In genomic region chr7:141324686-141325085, GRCm38 (mm10) we compare ENCODE assay signal across 15 mouse cellular contexts. TPM values are rescaled to one million over a fixed set of nuclear protein-coding genes. Genes with fewer than 3 reads are reported as not detected.
DNase-seq lines count a peak whose midpoint lies in the region; ATAC-seq and TF ChIP-seq lines count a peak whose summit lies in the region.
"Had no signal": no experiment of that assay in that cellular context is flagged by ENCODE, and none has a peak within 500 bp of the region (broad histone marks: within the 10 kb centered on the region; RNA-seq: fewer than 3 reads in every experiment).

No protein-coding gene starts in this region.

- intact Hi-C loops in gastrocnemius, postnatal 14 days (cut with DNase I; ENCODE audit: low total_unique reads) = no loop called here

- no peak for DNase-seq in midbrain, embryonic 11.5 days (ENCODE audit: low spot score, missing footprints)
- no peak for DNase-seq in hindbrain, postnatal 0 days (ENCODE audit: low spot score)
- no peak for DNase-seq in gastrocnemius, postnatal 14 days
- DNase-seq: adrenal gland, postnatal 14 days; layer of hippocampus, adult 9-11 months; lung, postnatal 14 days; spleen, adult 18-20 months had no signal

- no peak for TF ChIP-seq CTCF in hindbrain, postnatal 0 days (IDR thresholded peaks at IDR 0.05; ENCODE audit: low read depth)

- peaks cover 29% of the 10 kb centered on the region for H3K4me1 ChIP-seq in hindbrain, embryonic 12.5 days
- peaks cover 24% of the 10 kb centered on the region for H3K4me1 ChIP-seq in hindbrain, embryonic 16.5 days (ENCODE audit: control insufficient read depth, insufficient read depth, low read depth, low read length)
- H3K4me1 ChIP-seq in midbrain, embryonic 13.5 days (replicated peaks) = peaks cover 36% of the 10 kb centered on the region
- H3K4me1 ChIP-seq in midbrain, embryonic 11.5 days (ENCODE audit: control insufficient read depth, insufficient read depth, low read length) = peaks cover 24% of the 10 kb centered on the region
- H3K4me1 ChIP-seq in hindbrain, postnatal 0 days (ENCODE audit: insufficient read depth, low read length) = peaks cover 24% of the 10 kb centered on the region
- peaks cover 24% of the 10 kb centered on the region for H3K4me1 ChIP-seq in neural tube, embryonic 12.5 days

- H3K9me3 ChIP-seq in hindbrain, embryonic 12.5 days (replicated peaks) = no peaks in the 10 kb centered on the region
- H3K9me3 ChIP-seq in hindbrain, embryonic 16.5 days (ENCODE audit: control insufficient read depth, low read length) = no peaks in the 10 kb centered on the region
- H3K9me3 ChIP-seq in midbrain, embryonic 13.5 days = no peaks in the 10 kb centered on the region
- no peaks in the 10 kb centered on the region for H3K9me3 ChIP-seq in midbrain, embryonic 11.5 days (ENCODE audit: control insufficient read depth, low read length)
- no peaks in the 10 kb centered on the region for H3K9me3 ChIP-seq in hindbrain, postnatal 0 days (ENCODE audit: low read length)
- no peaks in the 10 kb centered on the region for H3K9me3 ChIP-seq in neural tube, embryonic 12.5 days
- H3K9me3 ChIP-seq: heart, embryonic 10.5 days had no signal

- no peaks in the 10 kb centered on the region for H3K27me3 ChIP-seq in hindbrain, embryonic 12.5 days
- H3K27me3 ChIP-seq in hindbrain, embryonic 16.5 days (replicated peaks; ENCODE audit: control insufficient read depth, insufficient read depth, low read length) = no peaks in the 10 kb centered on the region
- H3K27me3 ChIP-seq in midbrain, embryonic 13.5 days = no peaks in the 10 kb centered on the region
- H3K27me3 ChIP-seq in midbrain, embryonic 11.5 days (ENCODE audit: control insufficient read depth, insufficient read depth, low read length) = no peaks in the 10 kb centered on the region
- no peaks in the 10 kb centered on the region for H3K27me3 ChIP-seq in hindbrain, postnatal 0 days (ENCODE audit: insufficient read depth, low read length)
- H3K27me3 ChIP-seq in neural tube, embryonic 12.5 days (replicated peaks) = no peaks in the 10 kb centered on the region
- H3K27me3 ChIP-seq: CH12.LX had no signal

- no peak overlapping the region for H3K4me3 ChIP-seq in hindbrain, embryonic 12.5 days
- no peak overlapping the region for H3K4me3 ChIP-seq in hindbrain, embryonic 16.5 days (ENCODE audit: low read length)
- no peak overlapping the region for H3K4me3 ChIP-seq in midbrain, embryonic 13.5 days (replicated peaks)
- no peak overlapping the region for H3K4me3 ChIP-seq in midbrain, embryonic 11.5 days (ENCODE audit: low read depth, low read length)
- no peak overlapping the region for H3K4me3 ChIP-seq in hindbrain, postnatal 0 days (ENCODE audit: low read length)
- no peak overlapping the region for H3K4me3 ChIP-seq in neural tube, embryonic 12.5 days
- H3K4me3 ChIP-seq: heart, embryonic 10.5 days had no signal

- H3K36me3 ChIP-seq in hindbrain, embryonic 12.5 days = peaks cover 47% of the 10 kb centered on the region
- H3K36me3 ChIP-seq in hindbrain, embryonic 16.5 days (ENCODE audit: control insufficient read depth, insufficient read depth, low read length) = peaks cover 30% of the 10 kb centered on the region
- peaks cover 43% of the 10 kb centered on the region for H3K36me3 ChIP-seq in midbrain, embryonic 13.5 days
- peaks cover 19% of the 10 kb centered on the region for H3K36me3 ChIP-seq in midbrain, embryonic 11.5 days (ENCODE audit: control insufficient read depth, insufficient read depth, low read length)
- H3K36me3 ChIP-seq in hindbrain, postnatal 0 days (ENCODE audit: insufficient read depth, low read length) = peaks cover 38% of the 10 kb centered on the region
- H3K36me3 ChIP-seq in neural tube, embryonic 12.5 days = peaks cover 43% of the 10 kb centered on the region

- ATAC-seq in hindbrain, embryonic 12.5 days (ENCODE audit: low FRiP score) = no peak
- no peak for ATAC-seq in hindbrain, embryonic 16.5 days
- ATAC-seq in midbrain, embryonic 13.5 days = no peak
- ATAC-seq in midbrain, embryonic 11.5 days (ENCODE audit: low FRiP score) = no peak
- no peak for ATAC-seq in hindbrain, postnatal 0 days
- no peak for ATAC-seq in neural tube, embryonic 12.5 days (ENCODE audit: low FRiP score, low read depth)

- H3K9ac ChIP-seq in hindbrain, embryonic 12.5 days = no peak overlapping the region
- no peak overlapping the region for H3K9ac ChIP-seq in hindbrain, embryonic 16.5 days (ENCODE audit: low read depth, low read length)
- 0 out of 2 replicates have a peak overlapping the region, but pooled peaks have one; percentile 5 for H3K9ac ChIP-seq in midbrain, embryonic 13.5 days (replicated peaks)
- no peak overlapping the region for H3K9ac ChIP-seq in midbrain, embryonic 11.5 days (ENCODE audit: low read length)
- H3K9ac ChIP-seq in hindbrain, postnatal 0 days (replicated peaks; ENCODE audit: low read length) = peak overlapping the region; percentile 33; the same call in 1 of the 2 replicates
- H3K9ac ChIP-seq in neural tube, embryonic 12.5 days = no peak overlapping the region

- 0 out of 2 replicates have a peak overlapping the region, but pooled peaks have one; percentile 14 for H3K4me2 ChIP-seq in hindbrain, embryonic 12.5 days (replicated peaks)
- no peak overlapping the region for H3K4me2 ChIP-seq in hindbrain, embryonic 16.5 days (ENCODE audit: low read length)
- no peak overlapping the region for H3K4me2 ChIP-seq in midbrain, embryonic 13.5 days (replicated peaks)
- H3K4me2 ChIP-seq in midbrain, embryonic 11.5 days = no peak overlapping the region
- H3K4me2 ChIP-seq in hindbrain, postnatal 0 days (ENCODE audit: low read depth, low read length) = 0 out of 2 replicates have a peak overlapping the region, but pooled peaks have one; percentile 4
- 0 out of 2 replicates have a peak overlapping the region, but pooled peaks have one; percentile 20 for H3K4me2 ChIP-seq in neural tube, embryonic 12.5 days (replicated peaks)

- H3K27ac ChIP-seq in hindbrain, embryonic 12.5 days = no peak overlapping the region
- no peak overlapping the region for H3K27ac ChIP-seq in hindbrain, embryonic 16.5 days (ENCODE audit: low read depth, low read length)
- no peak overlapping the region for H3K27ac ChIP-seq in midbrain, embryonic 13.5 days
- no peak overlapping the region for H3K27ac ChIP-seq in midbrain, embryonic 11.5 days (ENCODE audit: low read depth, low read length)
- no peak overlapping the region for H3K27ac ChIP-seq in hindbrain, postnatal 0 days
- H3K27ac ChIP-seq in neural tube, embryonic 12.5 days = no peak overlapping the region
- H3K27ac ChIP-seq: heart, embryonic 10.5 days had no signal

- WGBS in hindbrain, embryonic 12.5 days = 97% methylated on average over 1 of the region's 1 CpGs
- 65% methylated on average over 1 of the region's 1 CpGs for WGBS in hindbrain, embryonic 16.5 days
- WGBS in midbrain, embryonic 13.5 days = 95% methylated on average over 1 of the region's 1 CpGs
- 78% methylated on average over 1 of the region's 1 CpGs for WGBS in midbrain, embryonic 11.5 days
- WGBS in hindbrain, postnatal 0 days = 66% methylated on average over 1 of the region's 1 CpGs
- 92% methylated on average over 1 of the region's 1 CpGs for WGBS in neural tube, embryonic 12.5 days

RNA-seq across cellular contexts. Expression of gene Deaf1, which starts 2.8 kb away (rescaled TPM):
- 96.5 and 96.6 TPM in 2 replicates for polyA plus RNA-seq in hindbrain, embryonic 12.5 days (2016; fragmentation: Nextera tagmentation; extraction: Ambion mirVana)
- polyA plus RNA-seq in hindbrain, embryonic 16.5 days (2015; fragmentation: Nextera tagmentation; extraction: Ambion mirVana) = 202 and 206 TPM in 2 replicates
- 140 and 148 TPM in 2 replicates for polyA plus RNA-seq in midbrain, embryonic 13.5 days (2015; fragmentation: Nextera tagmentation; extraction: Ambion mirVana)
- polyA plus RNA-seq in midbrain, embryonic 11.5 days (2014; fragmentation: Nextera tagmentation; extraction: Ambion mirVana) = 61.6 and 66.9 TPM in 2 replicates
- 218 and 220 TPM in 2 replicates for total RNA-seq in hindbrain, postnatal 0 days (2014; rRNA removed)
- 200 and 237 TPM in 2 replicates for polyA plus RNA-seq in hindbrain, postnatal 0 days (2015; fragmentation: Nextera tagmentation; extraction: Ambion mirVana)
- 98.9 and 108 TPM in 2 replicates for polyA plus RNA-seq in neural tube, embryonic 12.5 days (2016; fragmentation: Nextera tagmentation; extraction: Ambion mirVana)
- total RNA-seq in gastrocnemius, postnatal 14 days (2021) = 10 to 100 TPM; 15.5 to 18.9 TPM

RNA-seq across cellular contexts. Expression of gene Tmem80, which starts 2.9 kb away (rescaled TPM):
- polyA plus RNA-seq in hindbrain, embryonic 12.5 days (2016; fragmentation: Nextera tagmentation; extraction: Ambion mirVana) = 60.5 and 66.9 TPM in 2 replicates
- polyA plus RNA-seq in hindbrain, embryonic 16.5 days (2015; fragmentation: Nextera tagmentation; extraction: Ambion mirVana) = 48.2 and 52.2 TPM in 2 replicates
- polyA plus RNA-seq in midbrain, embryonic 13.5 days (2015; fragmentation: Nextera tagmentation; extraction: Ambion mirVana) = 76.6 and 77.3 TPM in 2 replicates
- 31.4 and 34.4 TPM in 2 replicates for polyA plus RNA-seq in midbrain, embryonic 11.5 days (2014; fragmentation: Nextera tagmentation; extraction: Ambion mirVana)
- total RNA-seq in hindbrain, postnatal 0 days (2014; rRNA removed) = 31.6 and 36.4 TPM in 2 replicates
- polyA plus RNA-seq in hindbrain, postnatal 0 days (2015; fragmentation: Nextera tagmentation; extraction: Ambion mirVana) = 42.0 and 44.9 TPM in 2 replicates
- 60.9 and 62.5 TPM in 2 replicates for polyA plus RNA-seq in neural tube, embryonic 12.5 days (2016; fragmentation: Nextera tagmentation; extraction: Ambion mirVana)
- total RNA-seq in gastrocnemius, postnatal 14 days (2021) = 10 to 100 TPM in 1 of 2 experiments, 1 to 10 TPM in 1; 9.1 to 11.1 TPM

RNA-seq across cellular contexts. Expression of gene Eps8l2, which starts 14.0 kb away (rescaled TPM):
- 2.6 and 2.7 TPM in 2 replicates for polyA plus RNA-seq in hindbrain, embryonic 12.5 days (2016; fragmentation: Nextera tagmentation; extraction: Ambion mirVana)
- 2.5 and 3.1 TPM in 2 replicates for polyA plus RNA-seq in hindbrain, embryonic 16.5 days (2015; fragmentation: Nextera tagmentation; extraction: Ambion mirVana)
- 0.23 and 0.31 TPM in 2 replicates for polyA plus RNA-seq in midbrain, embryonic 13.5 days (2015; fragmentation: Nextera tagmentation; extraction: Ambion mirVana)
- polyA plus RNA-seq in midbrain, embryonic 11.5 days (2014; fragmentation: Nextera tagmentation; extraction: Ambion mirVana) = 0.97 and 1.3 TPM in 2 replicates
- total RNA-seq in hindbrain, postnatal 0 days (2014; rRNA removed) = 1.6 and 3.9 TPM in 2 replicates
- 1.5 and 2.4 TPM in 2 replicates for polyA plus RNA-seq in hindbrain, postnatal 0 days (2015; fragmentation: Nextera tagmentation; extraction: Ambion mirVana)
- polyA plus RNA-seq in neural tube, embryonic 12.5 days (2016; fragmentation: Nextera tagmentation; extraction: Ambion mirVana) = 1.0 and 1.1 TPM in 2 replicates
- total RNA-seq in gastrocnemius, postnatal 14 days (2021) = 1 to 10 TPM; 1.8 to 3.3 TPM
- total RNA-seq: monocyte, adult 5-6 weeks had no signal

RNA-seq across cellular contexts. Expression of gene Drd4, which starts 32.9 kb away (rescaled TPM):
- 0.81 and 0.86 TPM in 2 replicates for polyA plus RNA-seq in hindbrain, embryonic 12.5 days (2016; fragmentation: Nextera tagmentation; extraction: Ambion mirVana)
- polyA plus RNA-seq in hindbrain, embryonic 16.5 days (2015; fragmentation: Nextera tagmentation; extraction: Ambion mirVana) = 0.64 and 1.00 TPM in 2 replicates
- polyA plus RNA-seq in midbrain, embryonic 13.5 days (2015; fragmentation: Nextera tagmentation; extraction: Ambion mirVana) = 0.43 and 0.68 TPM in 2 replicates
- 0.14 and 0.17 TPM in 2 replicates for polyA plus RNA-seq in midbrain, embryonic 11.5 days (2014; fragmentation: Nextera tagmentation; extraction: Ambion mirVana)
- total RNA-seq in hindbrain, postnatal 0 days (2014; rRNA removed) = 0.54 and 0.94 TPM in 2 replicates
- polyA plus RNA-seq in hindbrain, postnatal 0 days (2015; fragmentation: Nextera tagmentation; extraction: Ambion mirVana) = 0.73 and 0.79 TPM in 2 replicates
- 0.82 and 0.94 TPM in 2 replicates for polyA plus RNA-seq in neural tube, embryonic 12.5 days (2016; fragmentation: Nextera tagmentation; extraction: Ambion mirVana)
- under 1 TPM; 0.31 to 0.33 TPM for total RNA-seq in gastrocnemius, postnatal 14 days (2021)
- total RNA-seq: CH12.LX; monocyte, adult 5-6 weeks had no signal

RNA-seq across cellular contexts. Expression of gene Sct, which starts 45.8 kb away (rescaled TPM):
- polyA plus RNA-seq in hindbrain, embryonic 12.5 days (2016; fragmentation: Nextera tagmentation; extraction: Ambion mirVana) = 2.4 and 2.7 TPM in 2 replicates
- 3.5 and 6.1 TPM in 2 replicates for polyA plus RNA-seq in hindbrain, embryonic 16.5 days (2015; fragmentation: Nextera tagmentation; extraction: Ambion mirVana)
- polyA plus RNA-seq in midbrain, embryonic 13.5 days (2015; fragmentation: Nextera tagmentation; extraction: Ambion mirVana) = 1.0 TPM in 2 replicates
- 1.1 TPM in 2 replicates for polyA plus RNA-seq in midbrain, embryonic 11.5 days (2014; fragmentation: Nextera tagmentation; extraction: Ambion mirVana)
- 3.7 TPM in 1 of 2 replicates, not detected in the other for total RNA-seq in hindbrain, postnatal 0 days (2014; rRNA removed)
- polyA plus RNA-seq in hindbrain, postnatal 0 days (2015; fragmentation: Nextera tagmentation; extraction: Ambion mirVana) = 7.6 and 9.9 TPM in 2 replicates
- polyA plus RNA-seq in neural tube, embryonic 12.5 days (2016; fragmentation: Nextera tagmentation; extraction: Ambion mirVana) = 4.5 and 7.1 TPM in 2 replicates
- total RNA-seq in gastrocnemius, postnatal 14 days (2021) = 1 to 10 TPM in 1 of 2 experiments, under 1 TPM in 1; 0.92 to 1.0 TPM
- total RNA-seq: CH12.LX; left cerebral cortex, postnatal 36 days; monocyte, adult 5-6 weeks had no signal

Comparison
In these comparisons a context has a peak if more than half of its experiments do, and no peak if none do; other contexts are left out.
1. H3K4me2 ChIP-seq: peak in hindbrain, embryonic 12.5 days (single experiment), hindbrain, postnatal 0 days (single experiment) and neural tube, embryonic 12.5 days (single experiment); none in hindbrain, embryonic 16.5 days (single experiment), midbrain, embryonic 13.5 days (single experiment) and midbrain, embryonic 11.5 days (single experiment).
2. H3K9ac ChIP-seq: peak in midbrain, embryonic 13.5 days (single experiment) and hindbrain, postnatal 0 days (single experiment); none in hindbrain, embryonic 12.5 days (single experiment), hindbrain, embryonic 16.5 days (single experiment), midbrain, embryonic 11.5 days (single experiment) and neural tube, embryonic 12.5 days (single experiment).